In the genomic region with DNA sequence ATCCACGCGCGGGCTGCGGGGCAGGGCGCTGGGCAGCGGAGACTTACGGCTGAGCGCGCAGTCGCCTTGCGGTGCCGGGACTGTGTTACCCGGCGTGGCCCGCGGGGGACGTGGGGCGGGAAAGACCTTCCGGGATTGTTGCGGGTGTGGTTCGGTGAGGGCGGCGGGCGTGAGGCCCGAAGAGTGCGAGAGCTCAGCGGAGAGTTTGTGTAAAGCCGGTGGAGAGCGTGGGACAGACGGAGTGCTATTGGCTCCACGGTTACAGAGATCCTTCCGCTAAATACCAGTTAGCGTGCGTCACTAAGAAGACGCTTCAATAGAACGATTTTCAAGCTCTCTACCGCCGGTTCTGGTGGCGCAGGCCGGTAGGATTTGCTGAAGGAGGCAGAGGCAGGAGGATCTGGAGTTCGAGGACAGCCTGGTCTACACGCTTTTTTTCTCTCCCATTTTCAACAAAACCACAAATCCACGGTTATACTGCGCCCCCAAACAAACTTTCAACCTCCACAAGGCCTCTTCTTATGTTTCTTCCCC, we compare ENCODE assay signal across 8 mouse cellular contexts. TPM values are rescaled to one million over a fixed set of nuclear protein-coding genes. Genes with fewer than 3 reads are reported as not detected.
DNase-seq lines count a peak whose midpoint lies in the region; ATAC-seq and TF ChIP-seq lines count a peak whose summit lies in the region.

No protein-coding gene starts in this region.

- no peaks in the 10 kb centered on the region for H3K27me3 ChIP-seq in forebrain, embryonic 13.5 days
- no peaks in the 10 kb centered on the region for H3K27me3 ChIP-seq in liver, embryonic 16.5 days (ENCODE audit: control insufficient read depth, insufficient read depth, low read depth, low read length)
- H3K27me3 ChIP-seq in neural tube, embryonic 12.5 days (replicated peaks), result no peaks in the 10 kb centered on the region
- no peaks in the 10 kb centered on the region for H3K27me3 ChIP-seq in stomach, postnatal 0 days (ENCODE audit: control insufficient read depth, insufficient read depth, low read length)

- TF ChIP-seq EP300 in stomach, postnatal 0 days (optimal IDR thresholded peaks at IDR 0.05), result no peak

- peak overlapping the region; percentile 74 for H3K4me2 ChIP-seq in forebrain, embryonic 13.5 days
- H3K4me2 ChIP-seq in liver, embryonic 16.5 days (ENCODE audit: low read depth, low read length), result peak overlapping the region; percentile 90
- H3K4me2 ChIP-seq in neural tube, embryonic 12.5 days (replicated peaks), result peak overlapping the region; percentile 62
- peak overlapping the region; percentile 83 for H3K4me2 ChIP-seq in stomach, postnatal 0 days (replicated peaks; ENCODE audit: low read depth)

- intact Hi-C loops in heart, postnatal 10 days (cut with DNase I), result loop anchor here (2.0 kb wide), 1 partner anchor 338 kb away; a partner anchor contains a TSS

- no peaks in the 10 kb centered on the region for H3K36me3 ChIP-seq in forebrain, embryonic 13.5 days (ENCODE audit: poor library complexity, severe bottlenecking)
- no peaks in the 10 kb centered on the region for H3K36me3 ChIP-seq in liver, embryonic 16.5 days (ENCODE audit: control insufficient read depth, insufficient read depth)
- no peaks in the 10 kb centered on the region for H3K36me3 ChIP-seq in neural tube, embryonic 12.5 days
- H3K36me3 ChIP-seq in stomach, postnatal 0 days (ENCODE audit: control insufficient read depth, insufficient read depth, low read length), result no peaks in the 10 kb centered on the region

- H3K9ac ChIP-seq in forebrain, embryonic 13.5 days, result peak overlapping the region; percentile 78
- H3K9ac ChIP-seq in liver, embryonic 16.5 days (ENCODE audit: low read depth, low read length), result peak overlapping the region; percentile 77
- H3K9ac ChIP-seq in neural tube, embryonic 12.5 days, result peak overlapping the region; percentile 75
- H3K9ac ChIP-seq in stomach, postnatal 0 days (ENCODE audit: low read length), result peak overlapping the region; percentile 90

- peaks cover 24% of the 10 kb centered on the region for H3K4me1 ChIP-seq in forebrain, embryonic 13.5 days
- H3K4me1 ChIP-seq in liver, embryonic 16.5 days (ENCODE audit: control insufficient read depth, low read depth, low read length), result peaks cover 23% of the 10 kb centered on the region
- 0 out of 2 replicates have a peak, but pooled peaks cover 5% of the 10 kb centered on the region for H3K4me1 ChIP-seq in neural tube, embryonic 12.5 days
- H3K4me1 ChIP-seq in stomach, postnatal 0 days (replicated peaks; ENCODE audit: control insufficient read depth, insufficient read depth), result no peaks in the 10 kb centered on the region; the same call in 1 of the 2 replicates

- H3K4me3 ChIP-seq in forebrain, embryonic 13.5 days, result peak overlapping the region; percentile 75
- H3K4me3 ChIP-seq in liver, embryonic 16.5 days (ENCODE audit: low read depth, low read length), result peak overlapping the region; percentile 76
- H3K4me3 ChIP-seq in neural tube, embryonic 12.5 days, result peak overlapping the region; percentile 73
- peak overlapping the region; percentile 84 for H3K4me3 ChIP-seq in stomach, postnatal 0 days (ENCODE audit: low read depth, low read length)

- under 1% methylated on average over 44 of the region's 44 CpGs for WGBS in forebrain, embryonic 13.5 days
- under 1% methylated on average over 44 of the region's 44 CpGs for WGBS in liver, embryonic 16.5 days (ENCODE audit: insufficient replicate concordance)
- WGBS in neural tube, embryonic 12.5 days, result under 1% methylated on average over 44 of the region's 44 CpGs
- under 1% methylated on average over 44 of the region's 44 CpGs for whole genome bisulfite sequencing in stomach, postnatal 0 days

- H3K9me3 ChIP-seq in forebrain, embryonic 13.5 days (replicated peaks), result no peaks in the 10 kb centered on the region
- no peaks in the 10 kb centered on the region for H3K9me3 ChIP-seq in liver, embryonic 16.5 days (replicated peaks; ENCODE audit: control insufficient read depth, low read length)
- H3K9me3 ChIP-seq in neural tube, embryonic 12.5 days, result no peaks in the 10 kb centered on the region
- no peaks in the 10 kb centered on the region for H3K9me3 ChIP-seq in stomach, postnatal 0 days (ENCODE audit: control insufficient read depth, low read length)

- peak overlapping the region; percentile 91 for H3K27ac ChIP-seq in forebrain, embryonic 13.5 days
- peak overlapping the region; percentile 85 for H3K27ac ChIP-seq in liver, embryonic 16.5 days (ENCODE audit: low read length)
- H3K27ac ChIP-seq in neural tube, embryonic 12.5 days, result peak overlapping the region; percentile 74; the same call in 1 of the 2 replicates
- H3K27ac ChIP-seq in stomach, postnatal 0 days (replicated peaks), result peak overlapping the region; percentile 98

- ATAC-seq in cerebellum, adult (ENCODE audit: insufficient number of reproducible peaks, low FRiP score, low TSS enrichment), result peak; percentile 78
- ATAC-seq in forebrain, embryonic 13.5 days, result peak; percentile 82
- peak; percentile 62 for ATAC-seq in liver, embryonic 16.5 days (ENCODE audit: low read depth)
- peak; percentile 78 for ATAC-seq in neural tube, embryonic 12.5 days (ENCODE audit: low FRiP score, low read depth)
- peak; percentile 83 for ATAC-seq in stomach, postnatal 0 days (ENCODE audit: low FRiP score, low TSS enrichment)

- peak; percentile 97 for DNase-seq in ES-CJ7 (ENCODE audit: low read depth, low spot score)
- peak; percentile 94 to 95 for DNase-seq in heart, postnatal 10 days
- DNase-seq in kidney, postnatal 4 days, result peak; percentile 87 to 92
- DNase-seq in stomach, postnatal 0 days (ENCODE audit: low spot score), result peak; percentile 95

- peak; percentile 41 for TF ChIP-seq CTCF in stomach, postnatal 0 days (IDR thresholded peaks at IDR 0.05; ENCODE audit: low read depth)

RNA-seq across cellular contexts. Expression of a gene that starts 16.9 kb away (rescaled TPM):
- polyA plus RNA-seq in forebrain, embryonic 13.5 days (2015; fragmentation: Nextera tagmentation; extraction: Ambion mirVana), result not detected in 2 replicates
- not detected for total RNA-seq in heart, postnatal 10 days (2021)
- 0.23 and 0.46 TPM in 2 replicates for polyA plus RNA-seq in liver, embryonic 16.5 days (2015; fragmentation: Nextera tagmentation; extraction: Ambion mirVana)
- polyA plus RNA-seq in neural tube, embryonic 12.5 days (2016; fragmentation: Nextera tagmentation; extraction: Ambion mirVana), result not detected in 2 replicates
- polyA plus RNA-seq in stomach, postnatal 0 days (2015; fragmentation: Nextera tagmentation; extraction: Ambion mirVana), result 0.16 and 0.19 TPM in 2 replicates

RNA-seq across cellular contexts. Expression of a gene that starts 16.9 kb away (rescaled TPM):
- polyA plus RNA-seq in forebrain, embryonic 13.5 days (2015; fragmentation: Nextera tagmentation; extraction: Ambion mirVana), result not detected in 2 replicates
- total RNA-seq in heart, postnatal 10 days (2021), result not detected
- polyA plus RNA-seq in liver, embryonic 16.5 days (2015; fragmentation: Nextera tagmentation; extraction: Ambion mirVana), result 0.20 TPM in 1 of 2 replicates, not detected in the other
- not detected in 2 replicates for polyA plus RNA-seq in neural tube, embryonic 12.5 days (2016; fragmentation: Nextera tagmentation; extraction: Ambion mirVana)
- polyA plus RNA-seq in stomach, postnatal 0 days (2015; fragmentation: Nextera tagmentation; extraction: Ambion mirVana), result not detected in 2 replicates

RNA-seq across cellular contexts. Expression of a gene that starts 44.4 kb away (rescaled TPM):
- not detected in 2 replicates for polyA plus RNA-seq in forebrain, embryonic 13.5 days (2015; fragmentation: Nextera tagmentation; extraction: Ambion mirVana)
- under 1 TPM in 1 of 2 experiments, not detected in 1; 0.10 TPM for total RNA-seq in heart, postnatal 10 days (2021)
- polyA plus RNA-seq in liver, embryonic 16.5 days (2015; fragmentation: Nextera tagmentation; extraction: Ambion mirVana), result 0.21 and 0.30 TPM in 2 replicates
- not detected in 2 replicates for polyA plus RNA-seq in neural tube, embryonic 12.5 days (2016; fragmentation: Nextera tagmentation; extraction: Ambion mirVana)
- 0.06 and 0.17 TPM in 2 replicates for polyA plus RNA-seq in stomach, postnatal 0 days (2015; fragmentation: Nextera tagmentation; extraction: Ambion mirVana)

RNA-seq across cellular contexts. Expression of a gene that starts 47.9 kb away (rescaled TPM):
- polyA plus RNA-seq in forebrain, embryonic 13.5 days (2015; fragmentation: Nextera tagmentation; extraction: Ambion mirVana), result 0.17 and 0.29 TPM in 2 replicates
- under 1 TPM; 0.42 to 0.65 TPM for total RNA-seq in heart, postnatal 10 days (2021)
- 6.3 and 6.6 TPM in 2 replicates for polyA plus RNA-seq in liver, embryonic 16.5 days (2015; fragmentation: Nextera tagmentation; extraction: Ambion mirVana)
- 0.80 and 1.1 TPM in 2 replicates for polyA plus RNA-seq in neural tube, embryonic 12.5 days (2016; fragmentation: Nextera tagmentation; extraction: Ambion mirVana)
- 0.59 and 0.68 TPM in 2 replicates for polyA plus RNA-seq in stomach, postnatal 0 days (2015; fragmentation: Nextera tagmentation; extraction: Ambion mirVana)

RNA-seq across cellular contexts. Expression of a gene that starts 54.0 kb away (rescaled TPM):
- polyA plus RNA-seq in forebrain, embryonic 13.5 days (2015; fragmentation: Nextera tagmentation; extraction: Ambion mirVana), result not detected in 2 replicates
- not detected for total RNA-seq in heart, postnatal 10 days (2021)
- 0.61 and 0.78 TPM in 2 replicates for polyA plus RNA-seq in liver, embryonic 16.5 days (2015; fragmentation: Nextera tagmentation; extraction: Ambion mirVana)
- polyA plus RNA-seq in neural tube, embryonic 12.5 days (2016; fragmentation: Nextera tagmentation; extraction: Ambion mirVana), result 0.11 TPM in 1 of 2 replicates, not detected in the other
- 0.07 and 0.18 TPM in 2 replicates for polyA plus RNA-seq in stomach, postnatal 0 days (2015; fragmentation: Nextera tagmentation; extraction: Ambion mirVana)

Comparison
In these comparisons a context has a peak if more than half of its experiments do, and no peak if none do; other contexts are left out.
1. Peak in every context shown above with its lines: DNase-seq, ATAC-seq, H3K4me3 ChIP-seq and H3K27ac ChIP-seq.